Mouse (Mus musculus) lung, postnatal 4 days (tissue): ENCODE measurements around the gene Tcf19.
A peak's percentile ranks its signal among the peaks of the same experiment; 100 is the strongest.

Experiments used
- DNase-seq, 2 experiments: peaks; one replicate each; pipeline ENCODE4 v3.0.0; 2021

Gene Tcf19

GRCm38 (mm10) chr17:35469842-35470751 is 46.5 kb downstream of the Tcf19 start, which contains the start of gene H2-Q10:
Gene H2-Q10, plus strand, starts transcription at chr17:35470089.
- DNase-seq = no peak

- peak in 1 of 2 experiments; percentile 6 for DNase-seq
Measured at GRCm38 (mm10) chr17:35468936-35469335, 47.7 kb downstream of the Tcf19 start.

DNA sequence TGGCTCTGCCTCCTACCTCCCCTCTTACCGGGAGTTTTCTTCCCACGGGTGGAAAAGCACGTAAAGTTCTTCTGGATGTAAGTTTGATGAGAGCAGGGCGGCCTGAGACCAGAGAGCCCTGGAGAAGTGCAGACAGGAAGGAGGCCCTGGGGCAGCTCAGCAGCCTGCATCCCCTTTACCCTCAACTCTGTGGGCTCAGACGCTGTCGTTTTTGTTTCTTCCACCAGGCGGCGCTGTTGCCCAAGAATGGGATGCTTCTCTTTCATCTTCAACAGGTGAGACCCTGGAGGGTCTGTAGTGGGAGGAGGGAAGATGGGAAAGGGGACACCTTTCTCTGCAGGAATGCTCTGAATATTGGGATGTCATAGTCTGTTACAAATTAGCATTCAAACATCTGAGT is 51.0 kb downstream of the Tcf19 start:
- peak in 1 of 2 experiments; percentile 13 for DNase-seq
